14 mouse cellular contexts compared by ENCODE assay signal in genomic region chr17:4639531-4639930, GRCm38 (mm10).
"Had no signal": no experiment of that assay in that cellular context is flagged by ENCODE, and none has a peak within 500 bp of the region (broad histone marks: within the 10 kb centered on the region; RNA-seq: fewer than 3 reads in every experiment).

No protein-coding gene starts in this region.

- H3K4me3 ChIP-seq: lung, embryonic 15.5 days; megakaryocyte, embryonic 14.5 days; midbrain, embryonic 13.5 days; midbrain, embryonic 15.5 days; neural tube, embryonic 12.5 days; stomach, embryonic 15.5 days had no signal

- H3K9ac ChIP-seq: lung, embryonic 15.5 days; midbrain, embryonic 13.5 days; midbrain, embryonic 15.5 days; neural tube, embryonic 12.5 days; stomach, embryonic 15.5 days had no signal

- H3K4me1 ChIP-seq: megakaryocyte, embryonic 14.5 days; neural tube, embryonic 12.5 days had no signal

- DNase-seq: lung, adult 2 months; right cerebral cortex, postnatal 14 days; thymus, adult 18-20 months; thymus, postnatal 14 days; thymus, postnatal 36 days had no signal

- H3K27me3 ChIP-seq: lung, embryonic 15.5 days; megakaryocyte, embryonic 14.5 days; midbrain, embryonic 13.5 days; midbrain, embryonic 15.5 days; neural tube, embryonic 12.5 days; stomach, embryonic 15.5 days had no signal

- H3K4me2 ChIP-seq: lung, embryonic 15.5 days; midbrain, embryonic 11.5 days; midbrain, embryonic 13.5 days; midbrain, embryonic 15.5 days; neural tube, embryonic 12.5 days; stomach, embryonic 15.5 days had no signal

- H3K36me3 ChIP-seq: lung, embryonic 15.5 days; midbrain, embryonic 13.5 days; midbrain, embryonic 15.5 days; neural tube, embryonic 12.5 days; stomach, embryonic 15.5 days had no signal

- H3K9me3 ChIP-seq: lung, embryonic 15.5 days; megakaryocyte, embryonic 14.5 days; midbrain, embryonic 13.5 days; midbrain, embryonic 15.5 days; neural tube, embryonic 12.5 days; stomach, embryonic 15.5 days had no signal

- H3K27ac ChIP-seq: lung, embryonic 15.5 days; macrophage; midbrain, embryonic 13.5 days; midbrain, embryonic 15.5 days; neural tube, embryonic 12.5 days; stomach, embryonic 15.5 days had no signal

- ATAC-seq: lung, postnatal 0 days; midbrain, embryonic 13.5 days; midbrain, embryonic 15.5 days had no signal
